Mouse (Mus musculus) thymus, postnatal 0 days (tissue): Measurements from ENCODE around the gene Dnaic1. TPM values are rescaled to one million over a fixed set of nuclear protein-coding genes. Genes with fewer than 3 reads are reported as not detected.
A peak's percentile ranks its signal among the peaks of the same experiment; 100 is the strongest.

Source experiments
- DNase-seq: peaks from one replicate; pipeline ENCODE4 v3.0.0-alpha.2; 2015; ENCODE audit warnings: low spot score
- polyA plus RNA-seq: library from polyadenylated mRNA; unstranded; fragments of >200 nt; fragmentation: Nextera tagmentation; extraction: Ambion mirVana; gene quantifications from 2 replicates; pipeline ENCODE4 v1.2.1, GENCODE M21; 2015

Dnaic1 gene
- 0.60 and 0.91 TPM in 2 replicates for polyA plus RNA-seq

DNA sequence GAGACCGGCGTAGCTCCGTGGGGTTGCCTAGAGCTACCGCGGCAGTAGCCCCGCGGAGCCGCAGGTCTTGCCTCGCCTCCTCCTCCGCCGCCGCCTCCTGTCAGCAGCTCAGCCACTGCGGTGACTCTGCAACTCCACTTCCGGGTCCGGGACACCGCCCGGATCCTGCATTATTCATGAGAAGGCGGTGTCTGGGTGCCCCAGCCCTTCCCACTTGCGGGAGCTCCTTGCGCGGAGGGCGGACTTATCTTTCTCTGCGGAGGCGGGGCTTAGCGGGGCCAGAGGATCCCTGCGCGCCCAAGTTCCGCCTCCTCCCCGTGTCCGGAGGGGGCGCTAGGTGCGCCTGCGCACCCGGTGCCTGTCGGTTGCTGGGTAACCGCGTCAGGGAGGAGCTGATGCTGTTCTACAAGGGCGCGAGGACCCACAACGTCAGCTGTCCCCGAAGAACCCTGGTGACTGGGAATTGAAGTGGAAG, at the start of gene Dnaic1, which contains the start of gene Fam219a:
Dnaic1 (plus strand) TSS at position 365 of the 475 bp plus-strand sequence.
Fam219a (minus strand) TSS at position 128 of the 475 bp plus-strand sequence.
- DNase-seq = peak; percentile 98

DNA sequence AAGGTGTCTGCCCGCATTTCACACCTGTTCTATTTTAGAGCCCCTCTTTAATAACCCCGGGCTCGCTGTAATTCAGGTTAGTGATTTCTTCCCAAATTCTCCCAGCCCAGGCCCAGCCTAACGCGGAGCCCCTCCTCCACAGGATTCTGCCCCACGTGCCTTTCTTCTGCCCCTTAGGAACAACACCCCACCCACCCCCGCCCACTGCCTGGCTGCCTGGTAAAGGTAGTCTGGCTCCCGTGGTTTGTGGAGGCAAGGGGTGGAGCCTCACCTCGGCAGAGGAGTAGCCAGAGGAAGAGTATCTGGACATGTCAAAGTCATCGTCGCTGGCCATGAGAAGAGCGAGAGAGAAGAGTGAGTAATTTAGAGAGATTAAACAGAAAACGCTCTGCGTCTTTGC, 48.9 kb upstream of the Dnaic1 start:
- DNase-seq = no peak

DNA sequence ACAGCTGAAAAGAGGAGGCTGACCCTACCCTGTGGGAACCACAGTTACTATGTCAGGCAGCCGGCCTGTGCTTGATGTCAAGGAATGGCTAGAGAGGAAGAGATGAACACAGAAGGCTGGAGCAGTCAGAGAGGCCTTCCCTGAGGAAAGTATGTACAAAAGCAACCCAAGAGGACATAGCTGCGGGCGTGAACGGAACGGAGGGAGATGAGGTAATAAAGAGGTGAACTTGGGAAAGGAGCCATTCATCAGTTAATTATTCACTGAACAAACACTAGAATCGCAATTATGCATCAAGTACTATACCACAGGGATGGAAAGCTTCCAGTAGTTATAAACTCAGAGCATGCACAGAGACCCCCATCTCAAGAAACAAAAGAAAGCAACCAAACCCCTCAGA, 47.4 kb upstream of the Dnaic1 start:
- DNase-seq = no peak

DNA sequence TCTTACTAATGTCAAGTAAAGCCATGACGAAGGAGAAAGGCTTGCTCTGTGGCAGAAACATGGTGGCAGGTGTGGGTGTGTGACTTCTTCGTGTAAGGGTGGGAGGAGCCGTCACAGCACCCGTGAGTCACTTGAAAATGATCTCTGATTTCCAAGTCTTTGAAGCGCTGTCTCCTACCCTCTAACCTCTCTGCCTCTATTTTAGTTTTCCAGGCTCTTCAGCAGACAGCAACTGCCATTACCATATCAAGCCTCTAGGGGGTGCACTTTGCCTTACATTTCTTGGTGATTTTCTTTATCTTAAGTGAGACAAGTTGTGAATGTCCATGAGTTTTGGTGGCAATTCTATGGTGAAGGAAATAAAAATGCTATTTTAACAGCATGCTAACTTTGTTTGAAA, 46.8 kb upstream of the Dnaic1 start:
- DNase-seq = peak; percentile 23

DNA sequence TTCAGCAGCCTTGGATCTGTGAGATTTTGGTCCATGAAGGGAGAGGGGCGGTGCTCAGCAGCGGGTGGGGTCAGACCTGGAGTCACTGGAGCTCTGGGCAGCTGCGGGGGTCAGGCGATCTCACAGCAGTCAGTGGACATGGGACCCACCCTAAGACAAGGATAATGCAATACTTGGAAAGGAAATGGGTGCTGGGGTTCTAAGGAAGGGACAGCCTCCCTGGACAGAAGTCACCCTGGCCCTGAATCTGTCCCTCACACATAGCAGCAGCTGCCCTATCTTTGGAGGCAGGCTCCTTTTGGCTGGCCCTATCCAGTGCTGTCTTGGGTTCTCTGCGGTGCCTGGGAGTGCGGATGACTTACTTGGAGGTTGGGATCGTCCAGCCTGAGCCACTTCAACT, 45.7 kb upstream of the Dnaic1 start:
- DNase-seq = no peak

GRCm38 (mm10) chr4:41524829-41525228, 44.7 kb upstream of the Dnaic1 start:
- no peak for DNase-seq

GRCm38 (mm10) chr4:41526553-41526952, 43.0 kb upstream of the Dnaic1 start:
- DNase-seq = no peak

GRCm38 (mm10) chr4:41527076-41527475, 42.5 kb upstream of the Dnaic1 start:
- no peak for DNase-seq

DNA sequence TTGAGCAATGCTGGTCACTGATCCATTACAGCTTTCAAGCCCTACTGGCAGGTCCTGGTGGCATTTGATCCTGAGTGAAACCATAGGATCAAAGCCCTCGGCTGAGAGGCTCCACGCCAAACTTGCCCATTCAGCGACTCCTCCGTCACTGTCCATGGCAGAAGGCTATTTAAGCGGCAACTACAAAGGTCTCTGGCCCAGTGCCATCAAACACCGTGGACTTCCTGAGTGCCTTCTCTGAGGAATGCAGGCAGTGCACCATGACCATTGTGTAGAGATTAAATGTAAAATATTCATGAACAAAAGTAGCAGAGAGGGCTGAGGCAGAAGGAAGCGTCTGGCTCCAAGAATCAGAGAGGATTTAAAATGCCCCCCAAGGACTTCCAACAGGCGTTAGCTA, 41.6 kb upstream of the Dnaic1 start:
- no peak for DNase-seq

- DNase-seq = peak; percentile 18
Observed at GRCm38 (mm10) chr4:41532420-41532819, 37.2 kb upstream of the Dnaic1 start.

- DNase-seq = no peak
Observed at GRCm38 (mm10) chr4:41534866-41535265, 34.7 kb upstream of the Dnaic1 start.

- DNase-seq = no peak
Observed at GRCm38 (mm10) chr4:41542136-41542535, 27.4 kb upstream of the Dnaic1 start.

DNA sequence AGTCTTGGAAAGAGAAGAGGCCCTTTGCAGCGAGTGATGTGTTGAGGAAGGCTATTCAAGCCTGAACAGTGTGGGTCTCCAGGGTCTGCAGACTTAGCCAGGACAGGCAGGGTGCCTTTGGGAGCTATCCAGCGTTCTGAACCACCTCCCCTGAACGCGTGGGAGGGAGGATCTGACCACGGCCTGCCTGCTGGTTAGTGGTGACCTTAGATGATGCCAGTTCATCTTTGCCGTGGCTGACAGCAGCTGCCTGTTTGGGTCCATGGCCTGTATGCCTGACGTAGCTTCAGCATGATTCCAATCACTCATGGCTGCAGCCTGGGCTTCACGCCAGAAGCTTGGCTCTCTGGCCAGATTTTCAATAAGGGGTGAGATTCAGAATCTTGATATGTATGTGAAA, 23.6 kb upstream of the Dnaic1 start:
- no peak for DNase-seq

- no peak for DNase-seq
Observed at GRCm38 (mm10) chr4:41547086-41547485, 22.5 kb upstream of the Dnaic1 start.

DNA sequence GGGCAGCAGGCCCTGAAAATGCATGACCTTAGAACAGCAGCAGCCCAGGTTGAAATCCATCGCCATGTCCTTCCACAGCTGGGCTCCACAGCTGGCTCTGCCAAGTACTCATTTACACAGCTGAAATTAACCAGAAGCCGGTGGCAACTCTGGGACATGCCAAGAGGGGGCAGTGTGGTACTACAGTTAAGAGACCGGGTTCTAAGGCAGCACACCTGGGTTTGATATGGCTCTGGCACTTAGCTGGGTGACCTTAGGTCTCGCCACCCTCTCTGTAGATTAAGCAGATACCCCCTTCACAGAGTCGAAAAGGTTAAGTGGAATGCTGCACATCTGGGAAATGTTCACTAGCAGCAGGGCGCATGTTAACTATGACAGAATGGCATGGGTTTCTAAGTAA, 17.0 kb upstream of the Dnaic1 start:
- DNase-seq = peak; percentile 67

DNA sequence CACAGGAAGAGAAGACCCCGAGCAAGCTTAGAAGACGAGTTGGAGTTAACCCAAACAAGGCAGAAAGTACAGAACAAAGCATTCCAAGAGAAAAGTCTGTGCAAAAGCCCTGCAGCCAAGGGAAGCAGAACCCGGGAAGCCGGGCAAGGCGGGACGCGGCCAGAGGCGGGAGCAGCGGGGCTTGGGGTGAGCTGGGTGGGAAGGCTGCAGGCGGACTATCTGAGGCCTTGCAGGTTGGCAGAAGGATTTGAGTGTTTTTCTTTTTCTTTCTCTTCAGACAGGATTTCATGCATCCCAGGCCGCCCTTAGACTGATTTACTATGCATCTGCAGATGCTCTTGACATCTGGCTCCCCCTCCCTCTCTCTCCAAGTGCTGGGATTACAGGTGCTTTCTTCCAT, 16.5 kb upstream of the Dnaic1 start:
- no peak for DNase-seq

GRCm38 (mm10) chr4:41554994-41555663, 14.4 kb upstream of the Dnaic1 start:
- no peak for DNase-seq

- DNase-seq = no peak
Observed at GRCm38 (mm10) chr4:41556311-41556953, 13.1 kb upstream of the Dnaic1 start.

DNA sequence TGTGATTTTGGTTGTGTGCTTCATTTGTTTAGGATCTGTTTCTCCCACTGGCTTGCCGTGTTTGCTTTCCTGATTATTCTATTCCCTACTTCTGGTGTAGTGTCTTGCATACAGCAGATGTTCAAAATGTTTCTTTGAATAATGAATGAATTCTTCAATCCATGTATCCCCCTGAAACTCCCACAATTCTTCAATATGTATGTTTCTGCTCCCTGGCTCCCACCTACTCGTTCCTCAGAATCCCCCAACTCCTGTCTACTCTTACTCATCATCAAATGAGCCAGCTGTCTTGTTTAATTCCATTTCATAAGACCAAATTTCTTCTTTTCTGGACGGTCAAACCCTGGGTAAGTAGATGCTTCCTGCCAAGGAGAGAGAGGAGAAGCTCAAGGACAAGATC, 12.5 kb upstream of the Dnaic1 start:
- DNase-seq = no peak

DNA sequence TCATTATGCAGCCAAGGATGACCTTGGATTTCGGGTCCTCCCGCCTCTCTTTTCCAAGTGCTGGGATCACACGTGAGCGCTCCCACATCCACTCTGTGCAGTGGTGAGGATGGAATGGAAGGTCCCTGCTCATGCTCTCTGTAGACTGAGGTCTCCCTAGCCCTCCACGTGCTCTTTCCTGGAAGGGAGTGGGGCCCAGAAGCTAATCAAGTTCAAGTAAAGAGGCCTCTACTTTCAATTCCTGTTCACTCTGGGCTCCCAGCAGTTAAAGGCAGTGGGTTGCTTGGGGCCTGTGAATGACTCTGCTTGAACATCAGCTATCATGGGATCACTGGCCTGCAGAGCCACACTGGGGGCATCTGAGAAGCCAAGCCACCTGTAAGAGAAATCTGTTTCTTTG, 6.3 kb upstream of the Dnaic1 start:
- no peak for DNase-seq

DNA sequence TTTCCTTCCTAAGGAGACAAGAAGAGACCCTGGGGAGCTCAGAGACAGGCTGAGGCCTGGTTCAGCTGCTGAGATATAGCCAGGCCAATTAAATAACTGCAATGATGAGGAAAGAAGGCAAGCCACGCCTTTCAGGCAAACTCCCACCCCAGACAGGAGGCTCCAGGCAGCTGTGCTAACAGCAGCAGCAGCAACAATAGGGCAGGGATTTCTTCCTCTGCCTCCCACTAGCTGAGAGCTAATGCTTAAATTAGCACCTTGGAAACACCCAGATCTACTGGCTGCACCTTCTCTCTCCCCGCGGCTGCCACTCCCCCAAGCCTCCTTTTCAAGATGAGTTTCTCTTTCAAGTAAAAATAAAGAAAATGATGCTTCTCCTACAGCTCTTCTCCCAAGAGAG, 3.5 kb upstream of the Dnaic1 start:
- no peak for DNase-seq

- DNase-seq = no peak
Observed at GRCm38 (mm10) chr4:41568239-41568638, 1.3 kb upstream of the Dnaic1 start.
